Mouse (Mus musculus): Measurements from ENCODE around the gene Cox5a. TPM values are rescaled to one million over a fixed set of nuclear protein-coding genes. Genes with fewer than 3 reads are reported as not detected.
A peak's percentile ranks its signal among the peaks of the same experiment; 100 is the strongest.

The Cox5a gene
- total RNA-seq, 2 experiments from 2014 or later = 121 to 741 TPM

- peak; percentile 67 for ATAC-seq (replicated peaks; ENCODE audit: poor library complexity, severe bottlenecking)
Measured at GRCm38 (mm10) chr9:57524439-57524838, 3.4 kb downstream of the Cox5a start.

GRCm38 (mm10) chr9:57525516-57525915 lies 4.4 kb downstream of the Cox5a start:
- peak; percentile 24 for ATAC-seq (replicated peaks; ENCODE audit: poor library complexity, severe bottlenecking)

DNA sequence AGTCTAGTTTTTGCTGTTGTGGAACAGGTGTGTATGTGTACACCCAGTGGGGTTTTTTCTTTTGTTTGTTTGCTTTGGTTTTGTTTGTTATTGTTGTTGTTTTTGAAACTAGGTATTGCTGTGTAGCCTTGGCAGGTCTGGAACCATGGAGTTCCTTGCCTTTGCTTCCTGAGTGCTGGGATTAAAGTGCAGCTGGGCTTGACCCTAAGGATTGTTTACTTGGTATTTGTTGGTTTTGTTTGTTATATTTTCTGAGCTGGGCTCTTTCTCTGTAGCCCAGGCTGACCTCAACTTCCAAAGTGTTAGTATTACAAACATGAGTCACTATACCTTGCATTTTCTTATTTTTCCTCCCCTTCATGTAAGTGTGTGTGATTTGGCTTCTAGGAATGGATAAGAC lies 5.4 kb downstream of the Cox5a start:
- no peak for ATAC-seq (replicated peaks; ENCODE audit: poor library complexity, severe bottlenecking)

GRCm38 (mm10) chr9:57531946-57532345 lies 10.9 kb downstream of the Cox5a start:
- ATAC-seq (replicated peaks; ENCODE audit: poor library complexity, severe bottlenecking) = no peak

DNA sequence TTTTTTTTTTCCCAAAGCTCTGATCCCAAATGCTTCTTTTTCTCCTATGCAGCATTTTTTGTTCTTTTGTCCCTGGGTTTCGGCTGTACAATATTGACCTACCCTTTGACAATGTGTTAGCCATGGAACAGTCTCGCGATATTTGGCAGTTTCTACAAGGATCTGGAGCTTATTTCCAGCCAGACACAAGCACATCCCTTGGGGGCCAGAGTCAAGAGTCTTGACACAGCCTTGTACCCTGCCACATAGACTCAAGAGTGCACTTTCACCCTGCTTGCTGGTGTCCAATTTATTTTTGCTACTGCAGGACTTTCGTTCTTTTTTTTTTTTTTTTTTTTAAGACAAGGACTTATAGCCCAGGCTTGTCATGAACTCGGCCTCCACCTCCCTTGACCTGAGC lies 15.3 kb downstream of the Cox5a start:
- no peak for ATAC-seq (replicated peaks; ENCODE audit: poor library complexity, severe bottlenecking)

- peak; percentile 94 for ATAC-seq (replicated peaks; ENCODE audit: poor library complexity, severe bottlenecking)
Measured at GRCm38 (mm10) chr9:57537044-57537727, 16.1 kb downstream of the Cox5a start, which contains the start of gene Fam219b. Fam219b (plus strand) TSS chr9:57537528.

DNA sequence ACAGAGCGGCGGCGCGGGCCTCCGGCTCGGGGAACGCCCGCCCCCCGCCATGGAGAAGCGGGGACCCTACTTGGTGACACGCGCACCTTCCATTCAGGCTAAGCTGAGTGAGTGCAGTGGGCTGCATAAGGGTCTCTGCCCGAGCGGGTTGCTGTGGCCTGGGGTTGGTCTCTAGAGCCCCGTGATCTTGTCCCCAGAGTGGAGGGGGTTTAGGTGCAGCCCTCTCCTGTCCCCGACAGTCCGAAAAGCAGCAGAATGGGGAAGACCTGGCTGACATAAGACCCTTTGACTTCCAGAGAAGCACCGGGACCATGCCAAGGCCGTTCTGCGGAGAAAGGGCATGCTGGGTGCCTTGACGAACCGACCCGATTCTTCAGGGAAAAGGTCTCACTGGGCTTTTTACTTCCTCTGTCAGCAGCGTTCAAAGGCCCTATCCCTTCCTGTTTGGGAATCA lies 16.7 kb downstream of the Cox5a start:
- 0 out of 2 replicates have a peak, but pooled peaks have one; percentile 6 for ATAC-seq (replicated peaks; ENCODE audit: poor library complexity, severe bottlenecking)

- no peak for ATAC-seq (replicated peaks; ENCODE audit: poor library complexity, severe bottlenecking)
Measured at GRCm38 (mm10) chr9:57539550-57539949, 18.5 kb downstream of the Cox5a start.

- 0 out of 2 replicates have a peak, but pooled peaks have one; percentile 31 for ATAC-seq (replicated peaks; ENCODE audit: poor library complexity, severe bottlenecking)
Measured at GRCm38 (mm10) chr9:57541312-57541711, 20.2 kb downstream of the Cox5a start.

DNA sequence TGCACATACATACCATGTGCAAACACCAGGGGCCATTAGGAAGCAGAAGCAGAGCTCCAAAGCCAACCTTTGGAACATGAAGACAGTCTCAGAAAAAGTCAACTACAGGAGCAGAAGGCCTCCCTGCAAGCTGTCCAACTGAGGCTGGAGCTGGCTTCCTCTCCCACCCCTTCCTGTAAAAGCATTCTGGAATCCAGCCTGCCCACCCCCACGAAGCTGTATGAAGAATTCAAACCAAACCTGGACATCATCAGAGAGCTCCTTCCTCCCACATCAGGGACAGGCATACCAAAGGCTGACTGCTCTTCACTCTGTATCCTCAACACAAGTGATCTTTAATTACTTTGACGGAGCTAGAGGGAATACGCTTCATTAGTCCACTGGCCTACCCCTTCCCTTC lies 22.9 kb downstream of the Cox5a start:
- no peak for ATAC-seq (replicated peaks; ENCODE audit: poor library complexity, severe bottlenecking)

GRCm38 (mm10) chr9:57547287-57547686 lies 26.2 kb downstream of the Cox5a start:
- no peak for ATAC-seq (replicated peaks; ENCODE audit: poor library complexity, severe bottlenecking)

GRCm38 (mm10) chr9:57547869-57548268 lies 26.8 kb downstream of the Cox5a start:
- no peak for ATAC-seq (replicated peaks; ENCODE audit: poor library complexity, severe bottlenecking)

GRCm38 (mm10) chr9:57549186-57549585 lies 28.1 kb downstream of the Cox5a start:
- no peak for ATAC-seq (replicated peaks; ENCODE audit: poor library complexity, severe bottlenecking)

- no peak for ATAC-seq (replicated peaks; ENCODE audit: poor library complexity, severe bottlenecking)
Measured at GRCm38 (mm10) chr9:57550126-57550862, 29.2 kb downstream of the Cox5a start.

- peak; percentile 54 for ATAC-seq (replicated peaks; ENCODE audit: poor library complexity, severe bottlenecking)
Measured at GRCm38 (mm10) chr9:57552139-57552887, 31.2 kb downstream of the Cox5a start, which contains the start of gene Mpi. Mpi (minus strand) TSS chr9:57552763.

DNA sequence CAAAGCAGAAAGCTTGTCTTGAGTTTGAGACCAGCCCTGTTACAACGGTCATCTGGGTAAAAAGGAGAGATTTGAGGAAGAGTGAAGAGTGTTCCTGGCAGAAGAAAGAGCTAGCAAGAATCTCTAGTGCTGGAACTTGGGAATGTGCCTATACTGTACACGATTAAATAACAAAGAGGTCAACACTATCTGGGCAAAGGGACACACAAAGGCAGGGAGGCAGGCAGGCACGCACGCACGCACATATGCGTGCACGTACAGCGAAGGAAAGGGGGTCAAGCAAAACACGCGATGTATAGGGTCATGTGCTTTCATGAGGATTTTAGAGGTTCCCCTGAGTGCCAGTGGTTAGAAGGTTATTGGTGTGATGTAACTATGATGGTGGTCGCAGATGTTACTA lies 32.0 kb downstream of the Cox5a start:
- no peak for ATAC-seq (replicated peaks; ENCODE audit: poor library complexity, severe bottlenecking)

GRCm38 (mm10) chr9:57554753-57555152 lies 33.7 kb downstream of the Cox5a start:
- no peak for ATAC-seq (replicated peaks; ENCODE audit: poor library complexity, severe bottlenecking)

DNA sequence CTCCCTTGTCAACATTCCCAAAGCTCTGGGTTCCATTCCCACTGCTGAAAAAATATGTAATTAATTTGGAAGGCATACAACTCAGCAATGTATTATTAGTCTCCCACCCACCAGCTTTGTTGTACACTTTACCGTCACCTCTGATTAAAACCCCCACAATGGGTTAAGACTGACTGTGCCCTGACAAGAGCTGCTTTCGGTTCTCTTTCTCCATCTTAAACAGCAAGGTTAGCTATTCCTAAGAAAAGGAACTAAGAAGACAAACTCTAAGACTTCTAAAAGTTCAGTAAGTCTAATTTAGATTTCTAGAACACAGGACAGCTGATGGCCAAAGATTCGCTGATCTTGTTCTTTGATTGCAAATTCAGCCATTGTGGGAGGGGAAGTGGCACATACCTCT lies 36.1 kb downstream of the Cox5a start:
- no peak for ATAC-seq (replicated peaks; ENCODE audit: poor library complexity, severe bottlenecking)

- ATAC-seq (replicated peaks; ENCODE audit: poor library complexity, severe bottlenecking) = no peak
Measured at GRCm38 (mm10) chr9:57558625-57559024, 37.6 kb downstream of the Cox5a start.

DNA sequence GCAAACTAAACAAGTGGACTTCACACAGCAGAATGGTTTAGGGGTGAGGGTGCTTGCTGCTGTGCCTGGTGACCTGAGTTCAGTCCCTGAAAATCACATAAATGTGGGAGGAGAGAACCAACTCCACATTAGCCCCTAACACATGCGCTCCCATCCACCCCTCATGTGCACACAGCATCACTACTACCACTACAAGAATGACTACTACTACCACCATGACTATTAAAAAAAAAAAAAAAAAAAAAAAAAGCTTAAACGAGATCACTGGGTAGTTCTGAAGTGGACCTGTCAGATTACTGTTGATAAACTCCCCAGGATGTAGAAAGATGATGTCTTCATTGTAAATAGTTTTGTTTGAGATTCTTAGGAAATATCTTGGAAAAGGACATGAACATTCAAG lies 38.5 kb downstream of the Cox5a start:
- no peak for ATAC-seq (replicated peaks; ENCODE audit: poor library complexity, severe bottlenecking)

DNA sequence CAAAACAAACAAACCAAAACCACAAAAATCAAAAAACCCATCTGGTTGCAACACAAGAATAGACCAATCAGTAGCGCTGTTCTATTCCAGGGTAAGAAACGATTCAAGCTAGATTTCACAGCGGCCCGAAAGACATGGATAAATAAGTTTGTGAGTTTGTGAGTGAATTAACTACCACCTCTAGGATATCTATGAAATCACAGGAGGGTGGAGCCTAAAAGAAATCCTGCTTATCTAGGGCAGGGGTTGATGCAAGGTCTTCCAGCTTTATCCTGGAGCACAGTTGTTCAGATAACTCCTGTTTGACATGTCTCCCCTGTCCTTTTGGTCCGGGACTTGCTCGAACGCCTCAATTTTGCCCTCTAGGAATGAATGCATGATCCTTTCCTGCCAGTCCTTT lies 39.2 kb downstream of the Cox5a start:
- ATAC-seq (replicated peaks; ENCODE audit: poor library complexity, severe bottlenecking) = no peak
